Mouse (Mus musculus) cortical plate, adult 2 months (tissue): ENCODE data around the gene Dennd4b.

Experiments used
- CTCF ChIP-seq: fragments of 200-500 bp; IDR thresholded peaks from 2 replicates; pipeline ENCODE4 v1.5.1; 2011; ENCODE audit warnings: mild to moderate bottlenecking, control low read depth, low read length; ENCODE audit not compliant: insufficient read depth; ENCODE audit errors: extremely low read depth
- POLR2A ChIP-seq: fragments of 200-500 bp; IDR thresholded peaks from 2 replicates; pipeline ENCODE4 v1.6.1; 2011; ENCODE audit warnings: mild to moderate bottlenecking, low read length, control low read depth; ENCODE audit not compliant: insufficient read depth; ENCODE audit errors: extremely low read depth

DNA sequence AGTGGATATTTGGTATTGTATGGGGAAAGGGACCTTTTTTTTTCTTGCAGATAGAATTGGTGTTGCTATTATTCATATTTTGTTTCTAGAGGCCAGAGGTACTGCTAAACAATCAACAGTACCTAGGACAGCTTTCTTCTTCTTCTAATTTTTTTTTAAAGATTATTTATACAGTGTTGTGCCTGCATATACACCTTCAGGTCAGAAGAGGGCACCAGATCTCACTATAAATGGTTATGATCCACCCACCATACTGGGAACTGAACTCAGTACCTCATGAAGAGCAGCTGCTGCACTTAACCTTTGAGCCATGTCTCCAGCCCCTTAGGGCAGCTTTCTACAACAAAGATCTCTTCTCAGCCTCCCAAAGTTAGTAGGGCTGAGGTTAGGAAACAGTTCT lies 48.4 kb downstream of the Dennd4b start:
- TF ChIP-seq POLR2A (no peak), CTCF (no peak)
